Mouse (Mus musculus) cerebellum, adult 18-20 months (tissue): ENCODE data around the gene Gltp.

Experiments used
- DNase-seq, 2 experiments: peaks; one replicate each; pipeline ENCODE4 v3.0.0; 2021

Gltp gene

GRCm38 (mm10) chr5:114657426-114657825 is 33.4 kb downstream of the Gltp start:
- no peak for DNase-seq

GRCm38 (mm10) chr5:114656305-114656704 is 34.5 kb downstream of the Gltp start:
- no peak for DNase-seq

GRCm38 (mm10) chr5:114655721-114656120 is 35.1 kb downstream of the Gltp start:
- no peak for DNase-seq

GRCm38 (mm10) chr5:114653656-114654437 is 36.9 kb downstream of the Gltp start:
- DNase-seq = no peak

GRCm38 (mm10) chr5:114651449-114651848 is 39.3 kb downstream of the Gltp start:
- no peak for DNase-seq

- no peak for DNase-seq
These were observed 39.8 kb downstream of the Gltp start for GRCm38 (mm10) chr5:114651002-114651401.

- DNase-seq = no peak
These were observed 42.0 kb downstream of the Gltp start for GRCm38 (mm10) chr5:114648728-114649311.

GRCm38 (mm10) chr5:114647211-114647974 is 43.4 kb downstream of the Gltp start:
- peak; percentile 27 to 33 for DNase-seq

GRCm38 (mm10) chr5:114645916-114646315 is 44.9 kb downstream of the Gltp start:
- DNase-seq = no peak

- DNase-seq = no peak
These were observed 45.9 kb downstream of the Gltp start for GRCm38 (mm10) chr5:114644918-114645317.

- DNase-seq = no peak
These were observed 50.0 kb downstream of the Gltp start for GRCm38 (mm10) chr5:114640809-114641208.

- DNase-seq = no peak
These were observed 51.2 kb downstream of the Gltp start for GRCm38 (mm10) chr5:114639645-114639957.

- DNase-seq = peak; percentile 85 to 89
These were observed 51.8 kb downstream of the Gltp start for GRCm38 (mm10) chr5:114638769-114639644.

- no peak for DNase-seq
These were observed 54.7 kb downstream of the Gltp start for GRCm38 (mm10) chr5:114636091-114636490.

- no peak for DNase-seq
These were observed 59.4 kb downstream of the Gltp start for GRCm38 (mm10) chr5:114631336-114631735.

GRCm38 (mm10) chr5:114625590-114625989 is 65.2 kb downstream of the Gltp start:
- peak; percentile 45 to 59 for DNase-seq

- no peak for DNase-seq
These were observed 70.5 kb downstream of the Gltp start for GRCm38 (mm10) chr5:114620305-114620704.
